Mouse (Mus musculus): ENCODE measurements at regions not wholly inside any gene's neighbourhood (a gene's known extent, or its start where the extent isn't known, plus 50 kb on each side); places are given as distances from the start of the nearest gene placed in this dataset.

- DNase-seq, result no peak
Observed at GRCm38 (mm10) chr10:72056725-72057124, 597.9 kb upstream of the Zwint start.

- DNase-seq, result no peak
Observed at GRCm38 (mm10) chr10:72071185-72071718, 583.4 kb upstream of the Zwint start.

- DNase-seq, result no peak
Observed at GRCm38 (mm10) chr10:72078363-72078762, 576.3 kb upstream of the Zwint start.

- DNase-seq, result peak; percentile 49
Observed at GRCm38 (mm10) chr10:72096951-72097350, 557.7 kb upstream of the Zwint start.

GRCm38 (mm10) chr10:72099156-72099812 lies 555.4 kb upstream of the Zwint start:
- no peak for DNase-seq

GRCm38 (mm10) chr10:72119447-72119846 lies 535.2 kb upstream of the Zwint start:
- no peak for DNase-seq

GRCm38 (mm10) chr10:72132407-72132806 lies 522.2 kb upstream of the Zwint start:
- DNase-seq, result no peak
